Mouse (Mus musculus) cortical plate, adult 2 months (tissue): ENCODE data around the gene Kcnab1. TPM values are rescaled to one million over a fixed set of nuclear protein-coding genes. Genes with fewer than 3 reads are reported as not detected.

Experiments used
- H3K27ac ChIP-seq: fragments of 200-500 bp; 2 replicates; pipeline ENCODE4 v1.5.1; 2012; ENCODE audit warnings: low read length, control low read depth, inconsistent platforms; ENCODE audit not compliant: insufficient read depth
- H3K4me1 ChIP-seq: fragments of 200-500 bp; 2 replicates; pipeline ENCODE4 v1.6.1; 2011; ENCODE audit warnings: low read length; ENCODE audit not compliant: control insufficient read depth, insufficient read depth
- H3K4me3 ChIP-seq: fragments of 200-500 bp; 2 replicates; pipeline ENCODE4 v1.5.1; 2011; ENCODE audit warnings: mild to moderate bottlenecking, low read length, control low read depth; ENCODE audit not compliant: insufficient read depth
- CTCF ChIP-seq: fragments of 200-500 bp; IDR thresholded peaks from 2 replicates; pipeline ENCODE4 v1.5.1; 2011; ENCODE audit warnings: mild to moderate bottlenecking, control low read depth, low read length; ENCODE audit not compliant: insufficient read depth; ENCODE audit errors: extremely low read depth
- POLR2A ChIP-seq: fragments of 200-500 bp; IDR thresholded peaks from 2 replicates; pipeline ENCODE4 v1.6.1; 2011; ENCODE audit warnings: mild to moderate bottlenecking, low read length, control low read depth; ENCODE audit not compliant: insufficient read depth; ENCODE audit errors: extremely low read depth
- polyA plus RNA-seq: library from polyadenylated mRNA; depleted of rRNA; stranded (reverse); fragments of >200 nt; gene quantifications from 2 replicates; pipeline ENCODE4 v1.2.3, GENCODE M21; 2012

Gene Kcnab1
- polyA plus RNA-seq, 1 experiment, result 50.9 TPM

DNA sequence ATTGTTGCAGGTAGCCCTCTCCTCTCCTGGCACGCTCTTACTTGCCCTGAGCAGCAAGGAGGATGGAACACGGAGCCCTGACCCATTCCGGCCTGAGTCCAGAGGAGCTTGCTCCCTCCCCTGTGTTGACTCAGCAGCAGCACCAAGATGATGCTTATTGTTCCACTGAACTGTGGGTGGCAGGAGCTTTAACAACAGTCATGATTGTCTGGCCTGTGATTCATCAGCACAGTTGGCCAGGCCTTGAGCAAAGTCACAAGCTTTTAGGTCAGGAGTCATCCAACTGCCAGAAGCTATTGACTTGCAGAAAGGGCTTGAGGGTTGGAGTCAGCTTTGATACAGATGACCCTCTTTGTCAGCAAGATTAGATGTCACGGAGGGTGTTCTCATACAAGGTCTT, 187.8 kb downstream of the Kcnab1 start:
- no peak for TF ChIP-seq CTCF
- no peak for TF ChIP-seq POLR2A
- Histone ChIP-seq H3K4me3 (no peak overlapping the region), H3K4me1 (no peaks in the 10 kb centered on the region; the same call in 1 of the 2 replicates), H3K27ac (peak overlapping the region; percentile 27)

DNA sequence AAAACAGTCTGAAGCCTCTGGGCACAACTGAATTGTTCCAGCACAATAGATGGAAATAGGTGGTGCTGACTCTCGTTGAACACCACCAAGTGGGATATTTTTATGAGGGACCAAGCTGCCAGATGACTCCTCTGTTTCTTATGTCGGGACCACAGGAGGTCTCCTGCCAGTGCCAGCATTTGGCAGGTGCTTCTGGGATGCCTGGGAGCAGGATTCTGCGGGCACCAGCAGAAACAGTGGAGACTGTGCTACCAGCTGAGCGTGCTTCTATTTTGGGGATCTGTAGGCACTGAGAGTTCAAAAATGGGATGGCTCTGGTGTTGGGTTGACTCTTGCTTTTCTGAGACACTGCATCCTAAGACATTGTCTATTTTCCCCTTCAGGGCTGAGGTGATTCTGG, 190.0 kb downstream of the Kcnab1 start:
- TF ChIP-seq CTCF (no peak), POLR2A (no peak)
- Histone ChIP-seq H3K4me1 (no peaks in the 10 kb centered on the region; the same call in 1 of the 2 replicates), H3K27ac (no peak overlapping the region; the same call in 1 of the 2 replicates), H3K4me3 (no peak overlapping the region)

DNA sequence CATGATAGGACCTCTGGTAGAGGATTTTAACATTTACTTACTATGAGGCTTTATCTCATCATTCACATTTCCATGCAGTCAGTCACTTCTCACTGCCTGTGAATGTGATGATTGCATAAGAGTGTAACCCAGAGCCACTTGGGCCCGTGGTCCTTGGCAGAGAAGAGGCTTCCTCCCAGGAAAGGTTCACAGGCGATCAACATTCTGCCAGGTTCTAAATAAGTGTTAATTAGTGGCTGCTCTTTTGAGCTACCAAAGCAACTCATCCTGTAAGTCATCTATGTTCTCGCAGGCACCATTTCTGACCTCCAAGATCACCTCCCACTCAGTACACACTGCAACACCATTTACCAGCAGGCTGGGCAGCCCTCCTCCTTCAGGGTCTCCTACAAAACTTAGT, 192.3 kb downstream of the Kcnab1 start:
- Histone ChIP-seq H3K27ac (peak overlapping the region; percentile 45; the same call in 1 of the 2 replicates), H3K4me3 (no peak overlapping the region), H3K4me1 (no peaks in the 10 kb centered on the region; the same call in 1 of the 2 replicates)
- TF ChIP-seq POLR2A (no peak), CTCF (no peak)

DNA sequence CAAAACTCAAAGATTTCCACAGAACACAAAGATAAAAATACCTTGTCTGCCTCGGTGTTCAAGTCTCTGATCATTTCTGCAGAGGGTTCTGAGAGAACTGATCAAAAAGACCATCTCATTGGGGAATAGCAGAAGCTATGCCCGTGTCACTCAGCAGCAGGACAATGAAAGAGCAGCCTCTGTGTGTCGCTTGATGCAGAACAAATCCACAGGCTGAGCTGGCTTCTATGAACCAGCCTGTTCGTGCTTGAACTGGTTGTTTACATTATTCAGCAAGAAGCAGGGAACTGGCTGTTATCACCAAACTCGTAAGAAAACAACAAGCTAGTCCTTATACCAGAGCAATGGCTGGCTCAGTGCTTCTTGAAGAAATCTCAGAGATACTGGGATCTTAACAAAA, 193.4 kb downstream of the Kcnab1 start:
- TF ChIP-seq POLR2A (peak; percentile 44; the same call in 1 of the 2 replicates), CTCF (no peak)
- Histone ChIP-seq H3K4me1 (no peaks in the 10 kb centered on the region; the same call in 1 of the 2 replicates), H3K27ac (no peak overlapping the region), H3K4me3 (no peak overlapping the region)

DNA sequence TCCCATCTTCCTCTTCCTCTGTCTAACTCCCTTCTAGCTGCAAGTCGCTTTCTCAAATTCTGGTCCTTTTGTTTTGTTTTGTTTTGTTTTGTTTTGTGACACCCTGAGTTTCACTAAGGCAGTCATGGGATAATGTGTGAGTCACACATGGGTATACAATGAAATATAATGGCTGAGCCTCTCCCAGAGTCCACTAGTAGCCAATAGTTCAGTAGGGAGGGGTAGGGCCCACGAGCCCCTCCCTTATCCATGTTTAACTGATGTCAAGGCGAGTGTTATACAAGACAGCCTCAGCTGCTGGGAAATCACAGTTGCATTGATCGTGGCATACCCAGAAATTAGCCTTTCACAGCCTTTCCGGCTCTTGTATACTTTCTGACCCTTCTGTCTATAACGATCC, 206.7 kb downstream of the Kcnab1 start:
- H3K4me1 ChIP-seq, result no peaks in the 10 kb centered on the region
- TF ChIP-seq CTCF (no peak), POLR2A (no peak)
- no peak overlapping the region for H3K27ac ChIP-seq
- H3K4me3 ChIP-seq, result no peak overlapping the region

DNA sequence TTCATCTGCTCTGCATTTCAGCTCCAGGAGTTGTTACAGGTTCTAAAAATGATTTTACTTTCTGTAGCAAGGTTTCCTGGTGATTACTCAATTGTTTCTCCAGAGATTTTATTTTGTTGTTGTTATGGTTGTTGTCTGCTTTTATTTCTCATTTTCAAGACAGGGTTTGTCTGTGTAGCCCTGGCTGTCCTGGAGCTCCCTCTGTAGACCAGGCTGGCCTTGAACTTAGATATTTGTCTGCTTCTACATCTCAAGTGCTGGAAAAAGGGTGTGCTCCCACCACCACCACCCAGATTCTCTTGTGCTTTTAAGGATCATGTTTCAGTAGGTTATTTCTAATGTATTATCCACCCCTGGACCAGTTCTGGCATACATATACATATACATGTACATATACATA, 207.6 kb downstream of the Kcnab1 start:
- no peaks in the 10 kb centered on the region for H3K4me1 ChIP-seq
- no peak overlapping the region for H3K4me3 ChIP-seq
- no peak for TF ChIP-seq CTCF
- TF ChIP-seq POLR2A, result no peak
- H3K27ac ChIP-seq, result no peak overlapping the region

DNA sequence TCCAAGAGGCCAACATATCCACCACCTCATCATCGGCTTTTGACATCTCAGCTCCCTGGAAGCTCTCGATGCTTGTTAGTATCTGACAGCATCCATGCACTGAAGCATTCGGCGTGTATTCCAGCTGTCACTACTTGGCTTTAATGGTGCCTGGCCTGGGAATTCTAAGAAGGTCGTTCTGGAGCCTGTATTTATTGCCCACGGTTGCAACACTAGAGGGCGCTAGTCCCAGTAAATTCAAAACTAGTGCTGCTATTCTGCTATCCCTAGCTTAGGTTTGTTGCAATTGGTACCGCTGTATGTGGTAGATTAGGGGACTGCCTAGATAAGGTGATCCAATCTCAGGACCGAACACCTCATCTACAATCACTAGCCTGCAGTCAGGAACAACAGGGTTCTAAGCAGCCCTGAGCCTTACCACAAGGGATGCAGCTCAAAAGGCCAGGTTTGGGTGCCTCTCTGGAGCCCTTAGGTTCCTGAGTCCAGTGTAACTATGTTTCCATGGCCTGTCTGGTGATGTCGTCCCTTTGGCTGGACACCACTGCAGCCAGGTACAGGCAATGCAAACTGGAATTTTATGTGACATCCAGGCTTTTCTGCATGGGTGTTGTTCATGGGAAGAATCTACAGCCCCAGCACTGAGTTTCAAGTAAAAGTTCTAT, 208.8 kb downstream of the Kcnab1 start:
- TF ChIP-seq POLR2A, result no peak
- TF ChIP-seq CTCF, result peak; percentile 57
- Histone ChIP-seq H3K27ac (no peak overlapping the region), H3K4me1 (peaks cover 3% of the 10 kb centered on the region; the same call in 1 of the 2 replicates), H3K4me3 (no peak overlapping the region)

DNA sequence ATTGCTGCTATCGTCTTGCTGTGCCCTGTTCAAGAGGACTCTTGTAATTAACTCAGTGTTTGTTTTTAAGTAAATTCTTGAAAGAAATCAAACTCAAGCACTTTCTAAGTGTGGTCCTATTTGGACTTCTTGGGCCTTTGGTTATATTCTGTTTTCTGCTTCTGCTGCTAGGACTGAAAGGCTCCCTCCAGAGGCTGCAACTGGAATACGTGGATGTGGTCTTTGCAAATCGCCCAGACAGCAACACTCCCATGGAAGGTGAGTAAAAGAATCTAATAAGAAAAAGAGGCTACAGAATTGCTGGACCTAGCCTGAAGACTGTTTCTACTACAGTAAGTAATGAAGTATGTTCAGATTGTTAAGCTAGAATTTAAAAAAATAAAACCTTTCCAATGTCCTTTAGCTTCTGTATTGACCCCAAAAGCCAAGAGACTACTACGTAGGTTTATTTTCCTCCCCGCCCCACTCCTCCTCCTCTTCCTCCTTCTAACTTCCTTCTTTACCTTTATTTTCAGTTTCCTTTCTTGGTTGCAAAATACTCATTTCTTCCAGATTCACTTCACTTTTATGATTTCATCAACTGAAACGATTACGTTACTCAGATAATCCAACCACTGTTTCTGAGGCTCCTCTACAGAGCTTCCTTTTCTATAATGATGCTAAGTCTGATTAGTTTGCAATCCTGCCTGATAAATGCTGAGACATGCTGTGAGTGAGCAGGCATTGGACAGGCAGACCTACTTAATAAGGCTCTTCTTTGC, 210.2 kb downstream of the Kcnab1 start:
- Histone ChIP-seq H3K27ac (no peak overlapping the region), H3K4me1 (peaks cover 3% of the 10 kb centered on the region; the same call in 1 of the 2 replicates), H3K4me3 (no peak overlapping the region)
- TF ChIP-seq POLR2A, result no peak
- peak; percentile 55 for TF ChIP-seq CTCF

DNA sequence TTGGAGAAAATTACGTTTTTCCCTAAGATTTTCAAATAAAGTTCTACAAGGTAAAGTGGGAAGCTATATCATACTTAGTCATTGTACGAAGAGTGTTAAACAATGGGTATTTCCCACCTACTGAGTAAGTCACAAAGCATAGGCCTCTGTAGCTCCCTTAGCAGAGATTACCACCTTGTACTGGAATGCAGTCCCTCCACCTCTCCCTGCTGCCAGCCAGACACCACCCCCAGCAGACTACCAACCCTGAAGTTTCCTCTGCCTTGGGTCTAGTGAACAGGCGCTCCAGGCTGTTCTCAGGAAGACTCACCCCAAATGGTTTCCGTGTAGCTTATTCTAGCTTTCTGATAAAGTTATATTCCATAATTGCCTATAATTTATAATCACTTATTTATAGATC, 211.8 kb downstream of the Kcnab1 start:
- no peak overlapping the region for H3K4me3 ChIP-seq
- peaks cover 3% of the 10 kb centered on the region; the same call in 1 of the 2 replicates for H3K4me1 ChIP-seq
- no peak for TF ChIP-seq CTCF
- TF ChIP-seq POLR2A, result no peak
- no peak overlapping the region for H3K27ac ChIP-seq

DNA sequence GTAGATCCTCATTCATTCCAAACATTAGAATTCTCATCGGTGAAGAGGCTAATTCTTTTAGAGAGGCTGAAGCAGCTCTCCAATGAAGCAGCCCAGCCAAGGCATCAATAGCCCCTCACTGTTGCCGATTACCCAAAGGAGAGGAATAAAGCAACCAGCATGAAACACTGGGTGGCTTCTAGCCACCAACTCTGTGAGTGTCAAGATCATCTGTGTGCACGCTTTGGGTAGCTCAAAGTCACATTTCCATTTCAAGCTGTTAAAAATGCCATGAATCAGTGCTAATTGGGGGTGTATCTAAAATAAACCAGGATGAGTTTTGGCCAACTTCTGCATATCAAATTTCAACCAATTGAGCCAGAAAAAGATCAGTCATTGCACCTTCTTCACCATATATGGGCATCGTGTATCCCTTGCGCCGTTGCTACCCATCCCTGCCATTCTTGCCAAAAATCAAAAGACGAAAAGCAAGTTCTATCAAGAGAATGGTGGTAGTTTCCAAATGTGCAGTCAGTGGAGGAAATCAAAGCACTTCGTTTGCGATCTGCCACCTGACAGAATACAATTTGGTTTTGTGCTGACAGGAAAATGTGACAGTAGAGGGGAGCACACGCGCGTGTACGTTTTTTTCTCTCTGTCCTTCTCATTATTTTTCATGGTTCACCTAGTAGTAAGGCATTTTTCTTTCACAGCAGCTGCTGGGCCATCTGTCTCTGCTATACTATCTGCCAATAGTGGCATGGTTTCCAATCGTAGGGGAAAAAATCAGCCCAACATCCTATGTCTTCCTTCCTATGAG, 213.0 kb downstream of the Kcnab1 start:
- Histone ChIP-seq H3K4me1 (peaks cover 3% of the 10 kb centered on the region; the same call in 1 of the 2 replicates), H3K4me3 (no peak overlapping the region), H3K27ac (no peak overlapping the region)
- TF ChIP-seq CTCF (no peak), POLR2A (no peak)
